Mouse (Mus musculus): ENCODE data around the gene Pnpla5. TPM values are rescaled to one million over a fixed set of nuclear protein-coding genes. Genes with fewer than 3 reads are reported as not detected.

Gene Pnpla5
- polyA plus RNA-seq, 1 experiment from 2014 or later: not detected

DNA sequence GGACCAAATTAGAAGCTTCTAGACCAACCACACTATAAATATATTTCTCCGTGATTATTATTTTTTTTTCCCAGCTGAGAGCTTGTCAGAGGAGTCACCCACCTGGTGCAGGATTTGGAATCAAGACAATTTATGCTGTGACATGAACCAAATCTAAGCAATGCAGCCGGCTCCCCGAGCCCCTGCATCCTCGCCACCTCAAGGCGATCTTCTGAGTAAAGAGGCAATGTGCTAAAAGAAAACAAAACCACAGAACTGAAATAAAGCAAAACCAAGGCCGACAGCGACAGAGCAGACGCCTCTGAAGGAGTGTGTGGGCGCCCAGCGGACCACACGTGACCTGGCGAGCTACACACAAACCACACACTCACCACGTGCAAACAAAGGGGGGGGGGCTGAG, 44.3 kb downstream of the Pnpla5 start:
- no peak overlapping the region for H3K9ac ChIP-seq
- H3K4me1 ChIP-seq (replicated peaks; ENCODE audit: control insufficient read depth, insufficient read depth, low read length): no peaks in the 10 kb centered on the region; the same call in 1 of the 2 replicates
- no peak overlapping the region for H3K4me2 ChIP-seq (replicated peaks)
- 77% methylated on average over 13 of the region's 13 CpGs for WGBS
- no peaks in the 10 kb centered on the region for H3K9me3 ChIP-seq (ENCODE audit: control insufficient read depth, low read length)
- DNase-seq (ENCODE audit: low spot score) (no peak), ATAC-seq (ENCODE audit: low FRiP score) (no peak)
- H3K27ac ChIP-seq: no peak overlapping the region
- H3K27me3 ChIP-seq (ENCODE audit: control insufficient read depth, insufficient read depth, low read length): no peaks in the 10 kb centered on the region
- peaks cover 15% of the 10 kb centered on the region for H3K36me3 ChIP-seq (replicated peaks; ENCODE audit: control insufficient read depth, insufficient read depth)
- no peak overlapping the region for H3K4me3 ChIP-seq (replicated peaks; ENCODE audit: low read length)

- H3K4me3 ChIP-seq (replicated peaks; ENCODE audit: low read length): no peak overlapping the region
- DNase-seq (ENCODE audit: low spot score): no peak
- H3K9ac ChIP-seq: no peak overlapping the region
- no peaks in the 10 kb centered on the region for H3K27me3 ChIP-seq (ENCODE audit: control insufficient read depth, insufficient read depth, low read length)
- WGBS: 57% methylated on average over 17 of the region's 17 CpGs
- no peak for ATAC-seq (ENCODE audit: low FRiP score)
- H3K4me1 ChIP-seq (replicated peaks; ENCODE audit: control insufficient read depth, insufficient read depth, low read length): no peaks in the 10 kb centered on the region; the same call in 1 of the 2 replicates
- H3K27ac ChIP-seq: no peak overlapping the region
- no peaks in the 10 kb centered on the region for H3K9me3 ChIP-seq (ENCODE audit: control insufficient read depth, low read length)
- H3K4me2 ChIP-seq (replicated peaks): no peak overlapping the region
- H3K36me3 ChIP-seq (replicated peaks; ENCODE audit: control insufficient read depth, insufficient read depth): peaks cover 15% of the 10 kb centered on the region
Measured at GRCm38 (mm10) chr15:84077151-84077550, 45.8 kb downstream of the Pnpla5 start.

GRCm38 (mm10) chr15:84074705-84075185, 48.2 kb downstream of the Pnpla5 start:
- Histone ChIP-seq H3K27me3 (ENCODE audit: control insufficient read depth, insufficient read depth, low read length) (no peaks in the 10 kb centered on the region), H3K9ac (no peak overlapping the region), H3K9me3 (ENCODE audit: control insufficient read depth, low read length) (no peaks in the 10 kb centered on the region), H3K4me2 (replicated peaks) (no peak overlapping the region; the same call in 1 of the 2 replicates), H3K36me3 (replicated peaks; ENCODE audit: control insufficient read depth, insufficient read depth) (peaks cover 10% of the 10 kb centered on the region), H3K4me3 (replicated peaks; ENCODE audit: low read length) (no peak overlapping the region), H3K4me1 (replicated peaks; ENCODE audit: control insufficient read depth, insufficient read depth, low read length) (peaks cover 7% of the 10 kb centered on the region; the same call in 1 of the 2 replicates), H3K27ac (no peak overlapping the region)
- WGBS: 16% methylated on average over 17 of the region's 17 CpGs
- ATAC-seq (ENCODE audit: low FRiP score) (no peak), DNase-seq (ENCODE audit: low spot score) (no peak)

DNA sequence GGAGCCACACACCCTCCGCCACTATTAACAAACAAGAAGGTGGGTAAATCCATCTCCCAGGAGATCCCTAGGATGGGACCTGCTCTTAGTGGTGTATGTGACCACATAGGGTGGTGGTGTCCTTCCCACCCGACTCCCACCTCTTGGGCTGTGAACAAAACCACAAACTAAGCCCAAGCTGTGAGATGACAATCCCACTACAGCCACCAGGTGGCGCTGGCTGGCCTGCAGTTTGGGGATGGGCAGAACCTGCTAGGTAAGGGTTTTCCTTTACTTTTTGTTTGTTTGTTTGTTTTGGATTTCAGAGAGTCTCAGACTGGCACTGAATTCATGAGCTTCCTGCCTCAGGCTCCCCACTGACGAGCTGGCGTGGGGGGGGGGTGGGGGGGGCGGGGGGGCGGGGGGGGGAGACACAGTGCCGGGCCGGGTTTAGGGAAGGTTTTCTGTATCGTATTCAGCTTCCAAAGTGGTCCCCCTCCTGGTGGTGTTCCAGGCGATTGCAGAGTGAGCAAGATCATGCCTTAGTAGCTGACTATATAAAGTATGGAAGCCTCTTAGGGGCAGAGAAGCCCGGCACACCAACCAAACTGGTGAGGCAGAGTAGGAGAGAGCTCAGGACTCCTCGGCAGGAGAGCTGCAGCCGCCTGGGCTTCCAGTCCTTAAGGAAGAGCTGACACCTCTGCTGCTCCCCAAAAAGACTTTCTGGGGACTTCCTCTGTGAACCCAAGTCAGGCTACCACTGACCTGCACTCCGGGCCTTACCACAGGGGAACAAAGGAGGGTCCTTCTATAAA, 48.9 kb downstream of the Pnpla5 start:
- Histone ChIP-seq H3K36me3 (replicated peaks; ENCODE audit: control insufficient read depth, insufficient read depth) (peaks cover 9% of the 10 kb centered on the region; the same call in 1 of the 2 replicates), H3K27me3 (ENCODE audit: control insufficient read depth, insufficient read depth, low read length) (no peaks in the 10 kb centered on the region), H3K4me2 (replicated peaks) (no peak overlapping the region; the same call in 1 of the 2 replicates), H3K9ac (no peak overlapping the region), H3K4me1 (replicated peaks; ENCODE audit: control insufficient read depth, insufficient read depth, low read length) (peaks cover 9% of the 10 kb centered on the region; the same call in 1 of the 2 replicates), H3K27ac (no peak overlapping the region), H3K4me3 (replicated peaks; ENCODE audit: low read length) (no peak overlapping the region), H3K9me3 (ENCODE audit: control insufficient read depth, low read length) (no peaks in the 10 kb centered on the region)
- WGBS: 10% methylated on average over 13 of the region's 15 CpGs
- DNase-seq (ENCODE audit: low spot score) (peak; percentile 84), ATAC-seq (ENCODE audit: low FRiP score) (peak; percentile 3; the same call in 1 of the 2 replicates)

GRCm38 (mm10) chr15:84073058-84073457, 49.9 kb downstream of the Pnpla5 start:
- Histone ChIP-seq H3K9me3 (ENCODE audit: control insufficient read depth, low read length) (no peaks in the 10 kb centered on the region), H3K27me3 (ENCODE audit: control insufficient read depth, insufficient read depth, low read length) (no peaks in the 10 kb centered on the region), H3K4me3 (replicated peaks; ENCODE audit: low read length) (no peak overlapping the region), H3K9ac (no peak overlapping the region), H3K27ac (no peak overlapping the region), H3K4me2 (replicated peaks) (no peak overlapping the region), H3K36me3 (replicated peaks; ENCODE audit: control insufficient read depth, insufficient read depth) (0 out of 2 replicates have a peak, but pooled peaks cover 5% of the 10 kb centered on the region), H3K4me1 (replicated peaks; ENCODE audit: control insufficient read depth, insufficient read depth, low read length) (peaks cover 13% of the 10 kb centered on the region; the same call in 1 of the 2 replicates)
- DNase-seq (ENCODE audit: low spot score) (no peak), ATAC-seq (ENCODE audit: low FRiP score) (no peak)
- 29% methylated on average over 8 of the region's 8 CpGs for WGBS

DNA sequence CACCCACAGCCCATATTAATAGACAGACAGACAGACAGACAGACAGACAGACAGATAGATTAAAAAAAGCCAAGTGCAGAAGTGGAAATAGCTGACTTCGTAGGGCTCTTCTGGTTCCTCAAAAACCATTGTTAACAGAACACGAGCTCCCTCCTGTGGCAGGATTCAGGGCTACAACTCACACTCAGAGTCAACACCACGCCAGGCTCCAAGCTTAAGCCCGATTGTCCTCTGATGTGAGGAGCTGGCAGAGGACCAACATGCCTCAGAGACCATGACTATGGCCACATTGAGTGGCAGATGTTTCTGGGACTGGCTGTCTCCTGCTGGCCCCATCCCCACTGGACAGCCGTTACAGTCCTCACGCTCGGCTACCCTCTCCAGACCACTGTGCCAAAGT, 50.7 kb downstream of the Pnpla5 start:
- H3K9ac ChIP-seq: no peak overlapping the region
- H3K27ac ChIP-seq: no peak overlapping the region
- 10% methylated on average over 7 of the region's 7 CpGs for WGBS
- H3K4me1 ChIP-seq (replicated peaks; ENCODE audit: control insufficient read depth, insufficient read depth, low read length): peaks cover 13% of the 10 kb centered on the region; the same call in 1 of the 2 replicates
- H3K27me3 ChIP-seq (ENCODE audit: control insufficient read depth, insufficient read depth, low read length): no peaks in the 10 kb centered on the region
- no peak overlapping the region for H3K4me2 ChIP-seq (replicated peaks)
- no peaks in the 10 kb centered on the region for H3K9me3 ChIP-seq (ENCODE audit: control insufficient read depth, low read length)
- ATAC-seq (ENCODE audit: low FRiP score) (peak; percentile 44; the same call in 1 of the 2 replicates), DNase-seq (ENCODE audit: low spot score) (peak; percentile 92)
- H3K4me3 ChIP-seq (replicated peaks; ENCODE audit: low read length): no peak overlapping the region
- H3K36me3 ChIP-seq (replicated peaks; ENCODE audit: control insufficient read depth, insufficient read depth): 0 out of 2 replicates have a peak, but pooled peaks cover 5% of the 10 kb centered on the region

DNA sequence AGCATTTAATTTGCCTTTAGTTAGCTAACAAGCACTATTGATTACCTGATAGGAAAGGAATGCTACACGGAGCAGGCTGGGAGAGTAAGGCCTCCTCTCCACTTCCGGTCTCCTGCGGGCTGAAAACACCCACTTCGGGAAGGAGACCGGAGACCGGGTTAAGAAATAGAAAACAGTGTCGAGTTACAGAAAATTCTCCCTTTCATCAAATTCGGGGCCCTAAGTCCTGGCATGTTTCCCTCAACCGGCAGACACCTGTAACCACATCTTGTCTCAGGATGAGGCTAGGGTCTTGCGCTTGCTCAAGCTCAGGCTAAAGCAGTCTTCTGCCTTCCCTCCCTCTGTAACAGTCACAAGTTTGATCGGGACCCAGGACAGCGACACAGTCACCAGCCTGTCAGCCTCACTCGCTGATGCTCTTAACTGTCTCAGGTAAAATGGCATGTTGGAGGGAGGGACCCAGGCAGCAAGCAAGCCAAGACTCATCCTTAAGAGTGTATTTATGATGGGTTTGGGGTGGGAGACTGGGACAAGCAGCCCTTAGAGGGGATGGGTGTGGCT, 52.8 kb downstream of the Pnpla5 start:
- Histone ChIP-seq H3K9ac (no peak overlapping the region), H3K4me2 (replicated peaks) (peak overlapping the region; percentile 21), H3K36me3 (replicated peaks; ENCODE audit: control insufficient read depth, insufficient read depth) (no peaks in the 10 kb centered on the region), H3K9me3 (ENCODE audit: control insufficient read depth, low read length) (peaks cover 6% of the 10 kb centered on the region; the same call in 1 of the 2 replicates), H3K27me3 (ENCODE audit: control insufficient read depth, insufficient read depth, low read length) (no peaks in the 10 kb centered on the region; the same call in 1 of the 2 replicates), H3K27ac (no peak overlapping the region), H3K4me3 (replicated peaks; ENCODE audit: low read length) (no peak overlapping the region), H3K4me1 (replicated peaks; ENCODE audit: control insufficient read depth, insufficient read depth, low read length) (peaks cover 13% of the 10 kb centered on the region; the same call in 1 of the 2 replicates)
- 9% methylated on average over 13 of the region's 13 CpGs for WGBS
- ATAC-seq (ENCODE audit: low FRiP score) (no peak), DNase-seq (ENCODE audit: low spot score) (no peak)

DNA sequence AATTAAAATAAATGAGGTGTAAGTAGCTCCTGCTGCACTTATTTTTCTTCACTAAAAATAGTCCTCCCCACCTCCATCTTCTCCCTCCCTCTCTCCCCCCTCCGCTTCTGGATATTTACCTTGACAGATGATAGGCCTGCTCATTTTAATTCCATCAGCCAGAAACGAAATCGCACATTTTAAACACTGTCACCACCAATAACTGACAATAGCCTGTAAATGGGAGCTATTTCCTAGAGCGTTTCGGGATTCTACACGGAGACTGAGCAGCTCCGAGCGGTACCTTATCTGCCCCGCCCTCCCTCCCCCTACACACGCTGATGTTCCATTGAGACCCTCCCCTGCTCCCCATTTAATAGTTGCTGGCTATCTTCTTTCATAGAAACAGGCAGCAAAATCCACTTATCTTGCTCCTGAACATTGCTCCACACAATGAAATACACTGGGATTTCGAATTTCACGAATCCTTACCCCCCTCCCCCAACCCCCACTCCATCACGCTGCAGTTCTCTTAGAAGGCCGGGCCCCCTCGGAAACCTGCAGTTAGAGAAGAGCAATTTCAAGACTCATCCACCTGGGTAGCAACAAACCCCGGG, 53.4 kb downstream of the Pnpla5 start:
- Histone ChIP-seq H3K36me3 (replicated peaks; ENCODE audit: control insufficient read depth, insufficient read depth) (no peaks in the 10 kb centered on the region), H3K9me3 (ENCODE audit: control insufficient read depth, low read length) (peaks cover 6% of the 10 kb centered on the region; the same call in 1 of the 2 replicates), H3K27me3 (ENCODE audit: control insufficient read depth, insufficient read depth, low read length) (peaks cover 2% of the 10 kb centered on the region; the same call in 1 of the 2 replicates), H3K4me3 (replicated peaks; ENCODE audit: low read length) (no peak overlapping the region), H3K4me2 (replicated peaks) (peak overlapping the region; percentile 21), H3K4me1 (replicated peaks; ENCODE audit: control insufficient read depth, insufficient read depth, low read length) (peaks cover 17% of the 10 kb centered on the region), H3K9ac (no peak overlapping the region), H3K27ac (0 out of 2 replicates have a peak overlapping the region, but pooled peaks have one; percentile 34)
- peak; percentile 33 for DNase-seq (ENCODE audit: low spot score)
- ATAC-seq (ENCODE audit: low FRiP score): no peak
- 11% methylated on average over 16 of the region's 16 CpGs for WGBS

DNA sequence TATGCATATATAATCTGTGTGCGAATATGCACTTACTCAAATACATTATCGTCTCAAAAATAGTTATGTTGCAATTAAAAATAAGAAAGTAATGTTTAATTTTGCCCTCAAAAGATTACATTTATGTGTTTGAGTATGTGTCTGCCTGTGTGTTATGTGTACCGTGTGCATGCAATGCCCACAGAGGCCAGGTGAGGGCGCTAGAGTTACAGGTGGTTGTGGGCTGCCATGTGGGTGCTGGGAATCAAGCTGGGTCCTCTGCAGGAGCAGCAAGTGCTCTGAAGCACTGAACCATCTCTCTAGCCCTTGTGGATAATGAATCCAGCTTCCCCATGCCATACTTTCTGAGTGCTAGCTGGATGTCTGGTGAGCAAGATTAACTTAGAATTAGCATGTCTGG, 57.3 kb downstream of the Pnpla5 start:
- 71% methylated on average over 4 of the region's 4 CpGs for WGBS
- Histone ChIP-seq H3K4me1 (replicated peaks; ENCODE audit: control insufficient read depth, insufficient read depth, low read length) (peaks cover 17% of the 10 kb centered on the region), H3K9ac (no peak overlapping the region), H3K4me2 (replicated peaks) (no peak overlapping the region), H3K27me3 (ENCODE audit: control insufficient read depth, insufficient read depth, low read length) (peaks cover 3% of the 10 kb centered on the region; the same call in 1 of the 2 replicates), H3K36me3 (replicated peaks; ENCODE audit: control insufficient read depth, insufficient read depth) (no peaks in the 10 kb centered on the region), H3K4me3 (replicated peaks; ENCODE audit: low read length) (no peak overlapping the region), H3K9me3 (ENCODE audit: control insufficient read depth, low read length) (peaks cover 6% of the 10 kb centered on the region; the same call in 1 of the 2 replicates), H3K27ac (no peak overlapping the region)
- ATAC-seq (ENCODE audit: low FRiP score) (no peak), DNase-seq (ENCODE audit: low spot score) (no peak)

All from hindbrain, embryonic 14.5 days (tissue).